Mouse (Mus musculus): ENCODE data around the gene Cnn1. TPM values are rescaled to one million over a fixed set of nuclear protein-coding genes. Genes with fewer than 3 reads are reported as not detected.

The Cnn1 gene
- total RNA-seq, 2 experiments from 2014 or later, result 7.6 to 10.4 TPM

GRCm38 (mm10) chr9:22153810-22154209, 54.8 kb downstream of the Cnn1 start:
- intact Hi-C loops (cut with DNase I), result no loop called here
- DNase-seq (ENCODE audit: low spot score), result no peak

DNA sequence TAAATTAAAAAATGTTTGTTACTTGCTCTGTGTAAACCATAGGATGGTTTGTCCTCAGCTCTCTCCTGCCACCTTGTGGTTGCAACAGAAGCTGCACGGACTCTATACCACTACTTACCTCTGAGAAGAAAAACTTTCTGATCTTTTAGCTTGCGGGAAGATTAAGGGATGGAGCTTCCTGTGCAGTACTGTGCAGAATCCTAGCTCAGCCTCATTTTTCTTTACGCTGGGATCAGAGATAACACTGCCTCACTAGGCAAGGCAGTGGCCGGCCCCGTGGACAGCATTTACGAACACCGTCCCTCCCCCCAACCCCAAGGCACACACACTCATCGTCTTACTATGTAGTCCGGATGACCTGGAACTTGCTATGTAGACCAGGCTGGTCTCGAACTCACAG, 56.6 kb downstream of the Cnn1 start:
- no peak for DNase-seq (ENCODE audit: low spot score)
- intact Hi-C loops (cut with DNase I), result loop anchor here (5.0 kb wide), 2 partner anchors 72 to 257 kb away; partner anchors contain the start of genes 9530077C05Rik and Zfp809

DNA sequence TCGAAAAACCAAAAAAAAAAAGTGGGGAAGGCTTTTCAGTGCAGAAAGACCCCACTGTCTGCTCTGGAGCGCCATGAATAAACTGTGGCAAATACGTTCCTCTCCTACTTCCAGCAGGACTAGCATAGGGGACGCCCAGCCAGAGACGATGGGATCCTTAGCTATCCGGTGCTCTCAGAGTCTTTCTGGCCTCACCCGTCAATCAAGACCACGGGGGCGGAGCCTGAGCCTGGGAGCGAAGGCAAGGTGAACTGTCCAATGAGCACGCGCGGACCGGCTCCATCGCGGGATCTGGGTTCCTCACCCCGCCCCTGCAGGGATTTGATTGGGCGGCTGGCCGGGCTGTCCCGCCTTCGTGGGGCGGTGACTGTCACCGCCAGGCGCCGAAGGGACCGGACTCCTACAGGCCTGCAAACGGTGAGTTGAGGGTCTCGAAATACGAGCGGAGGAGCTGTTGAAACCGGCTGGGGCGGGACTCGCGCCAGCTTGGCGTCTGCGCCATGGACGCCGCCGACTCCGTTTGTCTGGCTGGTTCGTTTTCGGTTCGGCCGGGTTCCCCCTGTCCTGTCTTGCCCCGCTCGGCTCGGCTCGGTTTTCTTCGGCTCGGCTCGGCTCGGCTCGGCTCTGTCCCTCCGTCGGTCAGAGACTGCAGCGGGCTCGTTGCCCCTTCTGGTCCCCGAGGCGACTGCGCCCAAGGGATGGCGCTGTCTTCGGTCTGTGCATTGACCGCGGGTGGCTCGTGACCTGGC, 57.7 kb downstream of the Cnn1 start, which contains the start of gene Pigyl:
TSS of gene Pigyl (plus strand) at position 350 of the 749 bp plus-strand sequence.
- intact Hi-C loops (cut with DNase I), result loop anchor here (5.0 kb wide), 2 partner anchors 71 to 256 kb away; partner anchors contain the start of genes 9530077C05Rik and Zfp809
- DNase-seq (ENCODE audit: low spot score), result peak; percentile 97

GRCm38 (mm10) chr9:22157516-22158265, 58.7 kb downstream of the Cnn1 start:
- intact Hi-C loops (cut with DNase I), result loop anchor here (5.0 kb wide), 2 partner anchors 70 to 255 kb away; partner anchors contain the start of genes 9530077C05Rik and Zfp809
- no peak for DNase-seq (ENCODE audit: low spot score)

Small RNA genes within 50 kb of the gene (microRNA-seq; reads per million reads assigned to microRNA genes)
- not detected for gene Mir7084

Other genes starting within 250 kb of the Cnn1 start
- gene Dock6, start 246.6 kb upstream of the Cnn1 start, total RNA-seq (2021), result 10 to 100 TPM; 34.9 to 36.9 TPM
- gene Rab3d, start 181.0 kb upstream of the Cnn1 start, total RNA-seq (2021), result 10 to 100 TPM in 1 of 2 experiments, 1 to 10 TPM in 1; 9.2 to 12.1 TPM
- gene Ccdc159, start 171.7 kb upstream of the Cnn1 start, total RNA-seq (2021), result 1 to 10 TPM; 1.8 to 2.8 TPM
- gene Tmem205, start 171.7 kb upstream of the Cnn1 start, total RNA-seq (2021), result 10 to 100 TPM; 39.4 to 46.2 TPM
- 1 to 10 TPM; 1.5 to 2.0 TPM for gene Plppr2, start 162.2 kb upstream of the Cnn1 start, total RNA-seq (2021)
- 1 to 10 TPM; 5.8 to 7.4 TPM for gene Swsap1, start 143.5 kb upstream of the Cnn1 start, total RNA-seq (2021)
- gene Epor, start 135.7 kb upstream of the Cnn1 start, total RNA-seq (2021), result 1 to 10 TPM in 1 of 2 experiments, under 1 TPM in 1; 0.83 to 1.6 TPM
- gene Rgl3, start 109.8 kb upstream of the Cnn1 start, total RNA-seq (2021), result 1 to 10 TPM; 2.0 to 3.2 TPM
- gene Ccdc151, start 96.6 kb upstream of the Cnn1 start, total RNA-seq (2021), result not detected
- 10 to 100 TPM; 63.0 to 71.8 TPM for gene Prkcsh, start 96.4 kb upstream of the Cnn1 start, total RNA-seq (2021)
- gene Elavl3, start 47.2 kb upstream of the Cnn1 start, total RNA-seq (2021), result under 1 TPM; 0.21 to 0.50 TPM
- not detected for gene Gm49318, start 28.0 kb upstream of the Cnn1 start, total RNA-seq (2021)
- gene Zfp653, start 27.8 kb upstream of the Cnn1 start, total RNA-seq (2021), result 1 to 10 TPM; 4.0 to 4.3 TPM
- 100 to 1,000 TPM; 103 TPM for gene Ecsit, start 13.8 kb upstream of the Cnn1 start, total RNA-seq (2021)
- gene Elof1, start 18.0 kb downstream of the Cnn1 start, total RNA-seq (2021), result 10 to 100 TPM; 36.8 to 39.8 TPM
- 1 to 10 TPM; 1.6 to 3.5 TPM for gene Acp5, start 36.5 kb downstream of the Cnn1 start, total RNA-seq (2021)
- 10 to 100 TPM; 50.3 to 52.6 TPM for gene Pigyl, start 57.6 kb downstream of the Cnn1 start, total RNA-seq (2021)
- gene Zfp872, start 88.9 kb downstream of the Cnn1 start, total RNA-seq (2021), result under 1 TPM; 0.16 to 0.31 TPM
- gene Zfp809, start 126.5 kb downstream of the Cnn1 start, total RNA-seq (2021), result 10 to 100 TPM; 29.4 to 30.7 TPM
- under 1 TPM; 0.26 to 0.31 TPM for gene Zfp599, start 160.7 kb downstream of the Cnn1 start, total RNA-seq (2021)
- gene Zfp810, start 208.4 kb downstream of the Cnn1 start, total RNA-seq (2021), result 1 to 10 TPM; 4.4 to 6.3 TPM